Mouse (Mus musculus): Measurements from ENCODE around the gene Tln1.

GRCm38 (mm10) chr4:43564231-43564630, 1.7 kb upstream of the Tln1 start:
- TF ChIP-seq CTCF (IDR thresholded peaks at IDR 0.05; ENCODE audit: borderline replicate concordance, control insufficient read depth, extremely low read depth, insufficient read depth, low read length, poor library complexity), result no peak
- no peak for TF ChIP-seq POLR2A (IDR thresholded peaks at IDR 0.05; ENCODE audit: control insufficient read depth, extremely low read depth, insufficient read depth, low read length, poor library complexity)
